Mouse (Mus musculus) bone marrow, adult 2 months (tissue): Measurements from ENCODE around the gene Mrto4. TPM values are rescaled to one million over a fixed set of nuclear protein-coding genes. Genes with fewer than 3 reads are reported as not detected.

Experiments used
- H3K27ac ChIP-seq: fragments of 200-500 bp; 2 replicates; pipeline ENCODE4 v1.5.1; 2012; ENCODE audit warnings: low read depth, mild to moderate bottlenecking, control low read depth, inconsistent platforms, low read length; ENCODE audit not compliant: control insufficient read depth, poor library complexity, insufficient read depth
- H3K4me1 ChIP-seq: fragments of 200-500 bp; 2 replicates; pipeline ENCODE4 v1.6.1; 2011; ENCODE audit warnings: low read length; ENCODE audit not compliant: control insufficient read depth, insufficient read depth
- H3K4me3 ChIP-seq: fragments of 200-500 bp; replicated peaks from 2 replicates; pipeline ENCODE3; 2011; ENCODE audit warnings: mild to moderate bottlenecking, low read depth, low read length, control low read depth; ENCODE audit not compliant: control insufficient read depth
- CTCF ChIP-seq: fragments of 200-500 bp; IDR thresholded peaks from 2 replicates; pipeline ENCODE4 v1.5.1; 2011; ENCODE audit warnings: low read length, control low read depth; ENCODE audit not compliant: control insufficient read depth, insufficient read depth
- POLR2A ChIP-seq: fragments of 200-500 bp; IDR thresholded peaks from 2 replicates; pipeline ENCODE4 v1.6.1; 2011; ENCODE audit warnings: low read depth, mild to moderate bottlenecking, control low read depth, low read length, borderline replicate concordance; ENCODE audit not compliant: control insufficient read depth
- WGBS: fragments of 180-500 bp; shearing (Covaris S2); methylation state at CpG from one replicate; pipeline ENCODE4 v1.1.7; 2018; 5-methylcytosine and 5-hydroxymethylcytosine counted together
- polyA plus RNA-seq: library from polyadenylated mRNA; stranded (reverse); fragments of >200 nt; gene quantifications from 2 replicates; pipeline ENCODE4 v1.2.4, GENCODE M21; 2011; ENCODE audit warnings: low replicate concordance; ENCODE audit not compliant: missing spikeins, insufficient read depth, insufficient read length

The Mrto4 gene
- polyA plus RNA-seq, 1 experiment, result 64.4 TPM

GRCm38 (mm10) chr4:139352832-139353231 lies 456 bp upstream of the Mrto4 start:
- TF ChIP-seq CTCF, result no peak
- no peak for TF ChIP-seq POLR2A
- H3K4me3 ChIP-seq, result peak overlapping the region; percentile 95
- under 1% methylated on average over 7 of the region's 7 CpGs for WGBS
- peak overlapping the region; percentile 99 for H3K27ac ChIP-seq
- H3K4me1 ChIP-seq, result peaks cover 5% of the 10 kb centered on the region

- TF ChIP-seq CTCF, result no peak
- no peak for TF ChIP-seq POLR2A
- H3K4me3 ChIP-seq, result no peak overlapping the region
- peaks cover 3% of the 10 kb centered on the region for H3K4me1 ChIP-seq
- 86% methylated on average over 23 of the region's 23 CpGs for WGBS
- no peak overlapping the region for H3K27ac ChIP-seq
Observed at GRCm38 (mm10) chr4:139345416-139346019, 6.9 kb downstream of the Mrto4 start.

GRCm38 (mm10) chr4:139343718-139344117 lies 8.7 kb downstream of the Mrto4 start:
- H3K4me1 ChIP-seq, result peaks cover 3% of the 10 kb centered on the region
- WGBS, result 30% methylated on average over 5 of the region's 5 CpGs
- H3K27ac ChIP-seq, result peak overlapping the region; percentile 61; the same call in 1 of the 2 replicates
- no peak overlapping the region for H3K4me3 ChIP-seq
- TF ChIP-seq CTCF, result no peak
- no peak for TF ChIP-seq POLR2A

GRCm38 (mm10) chr4:139341556-139342233 lies 10.7 kb downstream of the Mrto4 start:
- TF ChIP-seq POLR2A (no peak), CTCF (no peak)
- 70% methylated on average over 7 of the region's 7 CpGs for WGBS

GRCm38 (mm10) chr4:139340835-139341234 lies 11.5 kb downstream of the Mrto4 start:
- H3K4me1 ChIP-seq, result peaks cover 3% of the 10 kb centered on the region
- TF ChIP-seq POLR2A, result no peak
- TF ChIP-seq CTCF, result no peak
- peak overlapping the region; percentile 68 for H3K27ac ChIP-seq
- 36% methylated on average over 4 of the region's 4 CpGs for WGBS
- no peak overlapping the region for H3K4me3 ChIP-seq

More at GRCm38 (mm10) chr4:139341556-139342233, 10.7 kb downstream of the Mrto4 start:
- no peak overlapping the region for H3K4me3 ChIP-seq
- H3K27ac ChIP-seq, result peak overlapping the region; percentile 60
- peaks cover 3% of the 10 kb centered on the region for H3K4me1 ChIP-seq

GRCm38 (mm10) chr4:139338145-139338544 lies 14.2 kb downstream of the Mrto4 start:
- peaks cover 3% of the 10 kb centered on the region for H3K4me1 ChIP-seq
- H3K4me3 ChIP-seq, result no peak overlapping the region
- H3K27ac ChIP-seq, result no peak overlapping the region
- TF ChIP-seq POLR2A, result no peak
- TF ChIP-seq CTCF, result no peak
- WGBS, result 56% methylated on average over 33 of the region's 33 CpGs

- peaks cover 1% of the 10 kb centered on the region; the same call in 1 of the 2 replicates for H3K4me1 ChIP-seq
- TF ChIP-seq POLR2A (peak; percentile 32; the same call in 1 of the 2 replicates), CTCF (peak; percentile 94)
- peak overlapping the region; percentile 24 for H3K27ac ChIP-seq
- 17% methylated on average over 24 of the region's 24 CpGs for WGBS
- H3K4me3 ChIP-seq, result peak overlapping the region; percentile 56
Observed at GRCm38 (mm10) chr4:139336822-139337483, 15.4 kb downstream of the Mrto4 start.

GRCm38 (mm10) chr4:139335507-139335906 lies 16.9 kb downstream of the Mrto4 start:
- TF ChIP-seq POLR2A, result no peak
- TF ChIP-seq CTCF, result no peak
- H3K27ac ChIP-seq, result peak overlapping the region; percentile 56
- no peaks in the 10 kb centered on the region for H3K4me1 ChIP-seq
- 59% methylated on average over 7 of the region's 7 CpGs for WGBS
- H3K4me3 ChIP-seq, result no peak overlapping the region

GRCm38 (mm10) chr4:139334631-139335295 lies 17.6 kb downstream of the Mrto4 start:
- H3K27ac ChIP-seq, result peak overlapping the region; percentile 56; the same call in 1 of the 2 replicates
- no peaks in the 10 kb centered on the region for H3K4me1 ChIP-seq
- TF ChIP-seq CTCF (no peak), POLR2A (no peak)
- H3K4me3 ChIP-seq, result no peak overlapping the region
- WGBS, result 44% methylated on average over 9 of the region's 9 CpGs
